Mouse (Mus musculus) c-Kit-positive CD71-positive TER-119-positive erythroid progenitor cells, embryonic 14.5 days (primary cell): Measurements from ENCODE around the gene Hapln4.

Experiments
- DNase-seq: peaks from one replicate; pipeline ENCODE4 v3.0.0-alpha.2; 2013; ENCODE audit warnings: low spot score

The Hapln4 gene

GRCm38 (mm10) chr8:70100241-70100640 is 17.0 kb downstream of the Hapln4 start:
- DNase-seq, result no peak

- peak; percentile 15 for DNase-seq
These were observed 21.2 kb downstream of the Hapln4 start for GRCm38 (mm10) chr8:70104506-70104905.

GRCm38 (mm10) chr8:70104922-70105321 is 21.7 kb downstream of the Hapln4 start:
- no peak for DNase-seq

GRCm38 (mm10) chr8:70110451-70110850 is 27.2 kb downstream of the Hapln4 start:
- no peak for DNase-seq

- DNase-seq, result no peak
These were observed 28.0 kb downstream of the Hapln4 start for GRCm38 (mm10) chr8:70111192-70111795.

GRCm38 (mm10) chr8:70112401-70113016 is 29.3 kb downstream of the Hapln4 start:
- DNase-seq, result no peak

GRCm38 (mm10) chr8:70114488-70114887 is 31.2 kb downstream of the Hapln4 start:
- no peak for DNase-seq

GRCm38 (mm10) chr8:70114892-70115291 is 31.6 kb downstream of the Hapln4 start:
- DNase-seq, result no peak

GRCm38 (mm10) chr8:70117611-70118010 is 34.4 kb downstream of the Hapln4 start:
- peak; percentile 54 for DNase-seq

GRCm38 (mm10) chr8:70118726-70119700 is 35.8 kb downstream of the Hapln4 start:
- DNase-seq, result no peak

GRCm38 (mm10) chr8:70120667-70121066 is 37.4 kb downstream of the Hapln4 start, which contains the start of gene Ncan:
Ncan (minus strand) TSS chr8:70120873.
- no peak for DNase-seq

GRCm38 (mm10) chr8:70122863-70123262 is 39.6 kb downstream of the Hapln4 start:
- DNase-seq, result no peak

- DNase-seq, result no peak
These were observed 41.7 kb downstream of the Hapln4 start for GRCm38 (mm10) chr8:70124992-70125391.

GRCm38 (mm10) chr8:70128435-70128834 is 45.2 kb downstream of the Hapln4 start:
- no peak for DNase-seq

- DNase-seq, result no peak
These were observed 46.2 kb downstream of the Hapln4 start for GRCm38 (mm10) chr8:70129309-70129952.

- DNase-seq, result no peak
These were observed 46.8 kb downstream of the Hapln4 start for GRCm38 (mm10) chr8:70130066-70130465.

- peak; percentile 83 for DNase-seq
These were observed 48.1 kb downstream of the Hapln4 start, which contains the start of gene Nr2c2ap for GRCm38 (mm10) chr8:70131166-70131883. Nr2c2ap (plus strand) TSS chr8:70131333.

- no peak for DNase-seq
These were observed 50.8 kb downstream of the Hapln4 start for GRCm38 (mm10) chr8:70134086-70134485.

GRCm38 (mm10) chr8:70134931-70135330 is 51.7 kb downstream of the Hapln4 start:
- DNase-seq, result no peak

GRCm38 (mm10) chr8:70136591-70136990 is 53.3 kb downstream of the Hapln4 start:
- no peak for DNase-seq

GRCm38 (mm10) chr8:70137890-70138289 is 54.6 kb downstream of the Hapln4 start:
- no peak for DNase-seq
